Mouse (Mus musculus): ENCODE results near the gene Snrnp70. TPM values are rescaled to one million over a fixed set of nuclear protein-coding genes. Genes with fewer than 3 reads are reported as not detected.

Gene Snrnp70
- 498 and 589 TPM in 2 replicates for total RNA-seq (2017)

DNA sequence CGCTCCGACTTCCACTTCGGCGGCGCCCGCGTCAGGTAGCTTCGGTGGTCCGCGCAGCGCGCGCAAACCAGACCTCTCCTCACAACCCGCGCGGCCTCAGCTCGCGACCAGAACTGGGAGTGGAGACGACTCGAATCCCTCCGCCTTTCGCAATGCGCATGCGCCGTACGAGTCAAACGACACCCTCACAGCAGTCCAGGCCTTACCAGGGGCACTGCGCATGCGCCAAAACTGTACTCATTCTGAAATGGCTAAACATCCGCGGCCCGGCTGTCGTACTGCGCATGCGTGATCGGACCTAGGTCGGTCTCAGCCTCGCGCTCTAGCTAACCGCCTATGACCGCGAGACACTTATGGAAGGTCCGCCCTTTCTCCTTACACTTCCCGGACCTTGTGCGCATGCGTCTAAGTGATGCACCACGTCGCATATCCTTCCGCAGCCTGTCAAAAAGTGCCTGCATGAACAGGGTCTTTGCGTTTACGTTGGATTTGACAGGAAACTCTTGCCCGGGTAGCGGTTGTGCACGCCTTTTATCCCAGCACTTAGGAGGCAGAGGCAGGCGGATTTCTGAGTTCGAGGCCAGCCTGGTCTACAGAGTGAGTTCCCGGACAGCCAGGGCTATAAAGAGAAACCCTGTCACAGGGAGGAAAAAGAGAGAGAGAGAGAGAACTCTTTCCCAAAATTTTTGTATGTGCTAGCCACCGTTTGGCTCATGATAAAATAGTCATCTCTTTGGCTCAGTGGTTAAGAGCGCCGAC, at the start of gene Snrnp70:
Snrnp70 (minus strand) TSS at position 165 of the 759 bp plus-strand sequence.
- ATAC-seq (replicated peaks in 1 of 2; ENCODE audit: insufficient read depth in 1 of 2, low FRiP score in 2 of 2, low TSS enrichment in 1 of 2, low read depth in 1 of 2, poor library complexity in 2 of 2, severe bottlenecking in 2 of 2) = peak; percentile 98 to 99

DNA sequence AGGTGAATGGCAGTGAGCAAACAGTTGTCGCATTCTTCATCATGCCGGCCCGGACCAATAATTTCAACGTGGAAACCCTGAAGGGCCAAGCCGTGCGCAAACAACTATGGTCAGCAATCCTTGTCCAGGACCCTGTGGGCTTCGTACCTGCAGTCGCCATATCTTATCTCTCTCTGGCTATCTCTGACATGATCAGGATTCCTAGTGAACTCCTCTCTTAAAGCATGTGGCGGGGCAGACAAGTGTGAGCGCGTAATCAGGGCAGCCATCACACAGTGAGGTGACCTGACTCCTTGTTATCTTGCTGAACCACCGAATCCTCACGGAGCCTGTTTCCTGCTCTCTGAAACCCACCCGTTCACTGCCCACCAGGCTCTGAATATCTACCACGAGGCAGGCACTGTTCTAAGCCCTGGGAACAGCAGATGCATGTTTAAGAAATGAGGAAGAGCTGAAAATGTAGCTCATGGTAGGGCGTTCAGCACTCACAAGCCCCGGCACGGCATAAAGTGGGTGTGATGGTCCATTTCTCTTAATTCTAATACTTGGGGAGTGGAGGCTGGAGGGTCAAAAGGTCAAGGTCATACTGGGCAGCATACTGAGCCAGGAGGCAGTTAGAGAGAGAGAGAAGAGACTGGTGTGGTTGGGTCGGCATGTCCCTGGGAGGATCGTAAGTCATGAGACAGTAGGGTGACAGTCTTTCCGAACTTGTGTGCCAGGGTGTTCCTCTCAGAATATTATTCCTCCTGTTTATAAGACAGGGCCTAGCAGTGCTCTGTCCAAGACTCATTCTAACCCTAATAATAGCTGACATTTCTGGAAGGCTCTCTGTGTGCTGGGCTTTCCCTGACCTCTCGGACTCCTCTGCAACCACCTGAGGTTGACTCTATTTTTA, 48.2 kb upstream of the Snrnp70 start:
- ATAC-seq (replicated peaks in 1 of 2; ENCODE audit: insufficient read depth in 1 of 2, low FRiP score in 2 of 2, low TSS enrichment in 1 of 2, low read depth in 1 of 2, poor library complexity in 2 of 2, severe bottlenecking in 2 of 2) = no peak

DNA sequence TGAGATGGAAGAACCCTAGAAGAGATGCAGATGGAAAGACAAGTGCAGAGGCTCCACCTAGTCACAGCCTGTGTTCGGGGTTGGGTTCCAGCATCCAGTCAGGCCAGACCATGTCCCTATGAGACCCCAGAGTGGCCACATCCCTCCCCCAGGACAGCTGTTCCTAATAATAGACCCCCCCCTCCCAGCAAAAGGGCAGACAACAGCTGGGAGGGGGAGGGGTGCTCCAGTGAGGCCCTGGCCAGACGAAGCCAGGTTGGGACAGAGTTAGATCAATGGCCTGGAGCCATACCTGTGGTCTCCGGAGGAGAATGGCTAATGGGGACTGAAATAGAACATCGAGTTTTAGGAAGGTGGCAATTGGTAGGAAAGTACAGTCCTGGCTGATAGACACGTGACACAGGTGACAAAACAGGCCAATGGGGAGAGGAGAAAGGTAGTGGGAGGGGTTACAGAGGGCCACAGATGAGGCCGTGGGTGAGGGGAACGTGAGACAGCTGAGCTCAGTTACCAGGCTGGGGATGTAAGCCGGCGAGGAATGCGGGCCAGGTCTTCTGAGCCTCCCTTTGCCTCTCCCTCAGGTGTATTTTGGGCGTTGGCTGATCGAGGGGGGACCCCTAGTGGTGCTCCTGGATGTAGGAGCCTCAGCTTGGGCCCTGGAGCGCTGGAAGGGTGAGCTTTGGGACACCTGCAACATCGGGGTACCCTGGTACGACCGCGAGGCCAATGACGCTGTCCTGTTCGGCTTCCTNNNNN, 42.2 kb upstream of the Snrnp70 start, which contains the start of gene Ruvbl2:
Ruvbl2 (minus strand) TSS at position 576 of the 756 bp plus-strand sequence.
- ATAC-seq (replicated peaks in 1 of 2; ENCODE audit: insufficient read depth in 1 of 2, low FRiP score in 2 of 2, low TSS enrichment in 1 of 2, low read depth in 1 of 2, poor library complexity in 2 of 2, severe bottlenecking in 2 of 2) = no peak

DNA sequence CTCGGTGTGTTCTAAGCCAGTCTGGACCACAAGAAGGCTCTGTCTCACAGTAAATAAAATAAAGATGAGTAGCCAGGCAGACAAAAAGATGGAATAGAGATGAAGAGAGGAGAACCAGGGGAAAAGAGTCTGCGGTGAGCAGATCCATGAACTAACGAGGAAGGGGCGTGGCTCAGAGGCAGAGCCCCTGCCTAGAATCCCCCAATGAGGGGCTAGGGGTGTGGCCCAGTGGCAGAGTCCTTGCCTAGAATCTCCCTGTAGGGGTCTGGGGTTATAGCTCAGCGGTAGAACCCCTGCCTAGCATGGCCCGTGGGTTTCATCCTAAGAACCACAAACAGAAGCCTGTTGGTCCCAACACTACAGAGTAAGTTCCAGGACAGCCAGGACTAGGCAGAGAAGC, 41.5 kb upstream of the Snrnp70 start:
- ATAC-seq (replicated peaks in 1 of 2; ENCODE audit: insufficient read depth in 1 of 2, low FRiP score in 2 of 2, low TSS enrichment in 1 of 2, low read depth in 1 of 2, poor library complexity in 2 of 2, severe bottlenecking in 2 of 2) = no peak

DNA sequence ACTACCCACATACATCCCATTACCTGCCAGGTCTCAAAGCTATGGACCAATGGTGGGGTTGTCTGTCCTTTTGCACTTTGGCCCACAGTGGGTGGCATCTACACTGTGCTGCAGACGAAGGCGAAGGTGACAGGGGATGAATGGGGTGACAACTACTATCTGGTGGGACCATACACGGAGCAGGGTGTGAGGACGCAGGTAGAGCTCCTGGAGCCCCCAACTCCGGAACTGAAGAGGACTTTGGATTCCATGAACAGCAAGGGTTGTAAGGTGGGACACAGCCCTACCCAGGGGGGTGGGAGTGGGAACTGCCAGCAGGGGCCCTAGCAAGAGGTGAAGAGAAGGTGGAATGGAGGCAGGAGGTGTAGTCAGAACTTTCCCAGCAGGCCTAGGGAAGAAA, 40.9 kb upstream of the Snrnp70 start:
- no peak for ATAC-seq (replicated peaks in 1 of 2; ENCODE audit: insufficient read depth in 1 of 2, low FRiP score in 2 of 2, low TSS enrichment in 1 of 2, low read depth in 1 of 2, poor library complexity in 2 of 2, severe bottlenecking in 2 of 2)

DNA sequence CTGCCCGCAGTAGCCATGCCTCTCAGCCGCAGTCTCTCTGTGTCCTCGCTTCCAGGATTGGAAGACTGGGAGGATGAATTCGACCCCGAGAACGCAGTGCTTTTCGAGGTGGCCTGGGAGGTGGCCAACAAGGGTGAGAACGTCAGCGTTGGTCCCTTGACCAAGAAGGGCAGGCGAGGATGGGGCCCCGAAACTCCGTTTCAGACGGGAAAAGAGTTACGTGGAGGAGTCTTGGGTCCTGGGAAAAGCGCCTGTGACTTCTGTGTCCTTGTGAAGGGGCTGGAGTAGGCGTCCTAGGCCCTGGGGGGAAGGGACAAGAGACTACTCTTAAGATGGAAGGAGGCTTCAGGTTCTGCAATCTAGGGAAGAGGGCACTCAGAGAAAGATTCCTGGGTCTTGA, 39.5 kb upstream of the Snrnp70 start:
- ATAC-seq (replicated peaks in 1 of 2; ENCODE audit: insufficient read depth in 1 of 2, low FRiP score in 2 of 2, low TSS enrichment in 1 of 2, low read depth in 1 of 2, poor library complexity in 2 of 2, severe bottlenecking in 2 of 2) = no peak

DNA sequence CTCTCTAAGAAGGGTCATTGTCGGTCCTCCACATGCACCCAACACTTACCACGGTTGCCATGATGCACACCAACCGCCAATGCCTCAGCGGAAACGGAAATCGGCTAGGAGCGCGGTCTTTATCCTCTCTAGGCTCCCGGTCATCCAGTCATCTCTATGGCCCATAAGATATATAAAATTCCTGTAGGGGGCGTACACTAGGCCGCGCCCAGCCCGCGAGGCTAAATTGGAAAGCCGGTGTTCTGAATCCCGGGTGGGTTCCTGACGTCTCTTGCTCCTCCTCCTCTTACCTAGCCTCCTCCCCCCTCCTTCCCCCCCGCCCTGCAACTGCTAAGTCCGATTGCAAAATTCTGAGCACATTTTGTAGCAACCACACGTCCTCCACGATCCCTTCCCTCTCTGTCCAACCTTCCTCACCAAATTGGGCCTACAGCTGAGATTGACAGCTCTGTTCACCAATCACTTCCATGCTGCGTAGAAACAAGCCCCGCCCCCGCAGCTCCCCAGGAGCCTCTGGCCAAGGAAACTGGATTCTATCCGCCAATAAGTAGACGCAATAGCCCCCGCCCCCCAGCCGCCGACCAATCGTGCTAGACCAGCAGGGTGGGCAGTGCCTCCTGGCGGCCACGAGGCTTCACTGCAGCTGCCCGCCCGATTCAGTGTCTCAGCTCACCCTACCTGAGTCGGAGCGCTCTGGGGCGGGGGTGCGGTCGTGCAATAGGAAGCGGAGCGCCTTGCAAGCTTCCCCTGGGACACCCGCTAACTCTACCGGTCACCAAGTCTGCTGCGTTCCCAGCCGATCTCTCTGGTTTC, 38.9 kb upstream of the Snrnp70 start, which contains the start of gene Gys1:
Gys1 (plus strand) TSS at position 642 of the 813 bp plus-strand sequence.
- peak; percentile 92 for ATAC-seq (replicated peaks in 1 of 2; ENCODE audit: insufficient read depth in 1 of 2, low FRiP score in 2 of 2, low TSS enrichment in 1 of 2, low read depth in 1 of 2, poor library complexity in 2 of 2, severe bottlenecking in 2 of 2)

DNA sequence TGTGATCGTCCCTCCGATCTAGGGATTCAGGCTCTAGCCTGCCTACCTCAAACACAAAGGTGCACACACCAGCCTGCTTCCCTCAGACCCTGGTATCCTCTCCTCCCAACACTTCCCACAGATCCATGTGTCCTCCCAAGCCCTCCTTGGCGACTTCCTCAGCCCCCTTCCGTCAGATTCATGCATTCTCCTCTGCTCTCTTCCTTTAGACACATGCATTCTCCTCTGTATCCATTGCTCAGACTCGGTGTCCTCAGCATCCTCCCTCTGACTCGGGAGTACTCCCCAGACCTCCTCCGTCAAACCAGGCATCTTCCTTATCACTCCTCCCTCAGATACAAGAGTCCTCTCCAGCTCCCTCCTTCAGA, 38.3 kb upstream of the Snrnp70 start:
- ATAC-seq (replicated peaks in 1 of 2; ENCODE audit: insufficient read depth in 1 of 2, low FRiP score in 2 of 2, low TSS enrichment in 1 of 2, low read depth in 1 of 2, poor library complexity in 2 of 2, severe bottlenecking in 2 of 2) = no peak

DNA sequence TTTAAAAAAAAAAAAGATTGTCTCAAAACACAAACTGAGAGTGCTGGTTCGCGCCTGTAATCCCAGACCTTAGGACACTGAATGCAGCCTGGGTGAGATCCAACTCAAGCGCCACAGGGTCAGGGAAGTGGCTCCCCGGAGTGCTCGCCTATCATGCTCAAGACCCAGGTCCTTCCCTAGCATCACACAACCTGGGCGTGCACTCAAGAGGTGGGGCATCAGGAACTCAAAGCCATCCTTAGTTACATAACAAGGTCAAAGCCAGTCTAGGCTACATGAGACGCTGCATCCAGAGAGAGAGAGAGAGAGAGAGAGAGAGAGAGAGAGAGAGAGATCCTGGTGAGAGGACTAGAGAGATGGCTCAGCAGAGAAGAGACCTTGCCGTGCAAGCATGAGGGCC, 31.0 kb upstream of the Snrnp70 start:
- ATAC-seq (replicated peaks in 1 of 2; ENCODE audit: insufficient read depth in 1 of 2, low FRiP score in 2 of 2, low TSS enrichment in 1 of 2, low read depth in 1 of 2, poor library complexity in 2 of 2, severe bottlenecking in 2 of 2) = no peak

DNA sequence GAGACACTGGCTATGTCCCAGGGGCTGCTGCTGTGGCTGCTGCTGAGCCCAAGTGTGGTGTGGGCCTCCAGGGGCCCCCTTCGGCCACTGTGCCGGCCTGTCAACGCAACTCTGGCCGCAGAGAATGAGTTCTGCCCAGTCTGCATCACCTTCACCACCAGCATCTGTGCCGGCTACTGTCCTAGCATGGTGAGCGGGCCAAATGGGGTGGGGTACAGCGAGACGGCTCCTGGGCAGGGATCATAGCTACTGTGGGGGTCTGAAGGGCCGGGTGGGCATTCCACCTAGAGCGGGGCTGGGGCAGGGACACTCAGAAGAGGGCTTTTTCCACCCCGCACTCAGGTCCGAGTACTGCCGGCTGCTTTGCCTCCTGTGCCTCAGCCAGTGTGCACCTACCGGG, 25.7 kb upstream of the Snrnp70 start:
- ATAC-seq (replicated peaks in 1 of 2; ENCODE audit: insufficient read depth in 1 of 2, low FRiP score in 2 of 2, low TSS enrichment in 1 of 2, low read depth in 1 of 2, poor library complexity in 2 of 2, severe bottlenecking in 2 of 2) = no peak

DNA sequence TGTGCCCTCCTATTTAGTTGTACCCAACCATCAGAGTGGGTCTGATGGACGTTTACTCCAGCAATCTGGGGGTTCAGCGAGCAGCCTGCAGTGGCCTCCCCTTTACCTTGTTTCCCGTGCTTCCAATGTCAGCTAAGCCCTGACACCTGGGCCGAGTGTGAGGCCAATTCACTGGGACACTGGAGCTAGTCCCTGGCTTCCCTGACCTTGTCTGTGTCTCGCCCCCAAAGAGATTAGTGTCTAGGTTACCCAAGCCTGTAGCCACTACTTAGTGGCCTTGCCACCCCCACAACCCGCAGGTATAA, 25.0 kb upstream of the Snrnp70 start, which contains the start of gene Lhb:
Lhb (plus strand) TSS at position 206 of the 305 bp plus-strand sequence.
- ATAC-seq (replicated peaks in 1 of 2; ENCODE audit: insufficient read depth in 1 of 2, low FRiP score in 2 of 2, low TSS enrichment in 1 of 2, low read depth in 1 of 2, poor library complexity in 2 of 2, severe bottlenecking in 2 of 2) = no peak

DNA sequence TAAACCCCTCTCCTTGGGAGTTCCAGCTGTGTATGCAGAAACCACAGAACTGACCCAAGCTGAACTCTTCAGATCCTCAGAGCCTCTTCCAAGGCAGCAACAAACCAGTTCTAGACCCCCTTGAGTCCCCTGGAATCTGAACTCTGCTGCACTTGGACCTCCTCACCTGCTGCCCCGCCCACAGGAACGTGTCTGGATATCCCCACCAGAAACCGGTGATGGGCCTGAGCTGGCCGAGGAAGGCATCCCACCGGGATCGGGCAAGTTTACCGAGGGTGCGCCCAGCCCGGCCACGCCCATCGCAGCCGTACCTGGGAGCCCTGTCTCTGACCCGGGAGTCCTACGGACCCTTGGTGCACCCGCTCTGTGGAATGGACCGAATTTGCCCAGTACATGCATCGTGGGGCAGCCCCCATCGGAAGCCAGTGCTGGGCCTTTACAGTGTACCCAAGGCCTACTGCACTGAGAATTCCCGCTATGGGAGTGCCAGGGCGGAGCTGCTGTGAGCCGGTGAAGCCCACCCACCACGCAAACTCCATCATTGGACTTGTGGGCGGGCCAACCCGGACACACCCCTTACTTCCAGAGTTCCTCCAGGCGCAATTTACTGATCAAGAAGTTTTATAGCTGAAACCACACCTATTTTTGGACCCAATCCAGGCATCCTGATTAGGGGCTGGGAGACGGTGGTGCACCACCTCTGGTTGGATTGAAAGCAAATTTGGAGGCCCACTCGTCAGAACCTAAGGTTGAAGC, 24.5 kb upstream of the Snrnp70 start:
- no peak for ATAC-seq (replicated peaks in 1 of 2; ENCODE audit: insufficient read depth in 1 of 2, low FRiP score in 2 of 2, low TSS enrichment in 1 of 2, low read depth in 1 of 2, poor library complexity in 2 of 2, severe bottlenecking in 2 of 2)

DNA sequence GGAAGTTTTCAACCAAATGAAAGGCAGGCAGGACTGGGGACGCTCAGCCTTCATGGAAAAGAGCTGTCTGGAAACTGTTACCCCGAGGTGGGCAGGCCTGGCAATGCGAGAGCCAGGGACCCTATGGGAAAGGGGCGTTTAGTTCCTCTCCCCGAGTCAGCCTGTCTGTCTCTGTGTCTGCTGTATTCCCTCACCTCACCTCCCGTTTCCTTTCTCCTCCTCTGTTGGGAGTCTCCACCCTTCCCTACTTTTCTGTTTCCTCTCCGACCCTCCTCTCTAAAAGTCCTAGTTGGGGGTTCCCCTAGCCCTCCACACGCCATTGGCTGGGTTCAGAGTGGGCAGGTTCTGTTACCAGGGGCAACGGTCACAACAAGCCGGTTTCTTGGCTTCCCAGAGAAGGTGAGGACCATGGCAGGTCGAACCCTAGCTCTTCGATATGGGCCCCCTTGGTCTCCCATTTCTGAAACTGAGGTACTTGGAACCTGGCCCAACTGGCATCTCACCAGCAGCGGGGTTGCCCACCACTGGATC, 22.5 kb upstream of the Snrnp70 start:
- ATAC-seq (replicated peaks in 1 of 2; ENCODE audit: insufficient read depth in 1 of 2, low FRiP score in 2 of 2, low TSS enrichment in 1 of 2, low read depth in 1 of 2, poor library complexity in 2 of 2, severe bottlenecking in 2 of 2) = 0 out of 4 replicates have a peak, but pooled peaks of 1 of the 2 experiments have one; percentile 19

DNA sequence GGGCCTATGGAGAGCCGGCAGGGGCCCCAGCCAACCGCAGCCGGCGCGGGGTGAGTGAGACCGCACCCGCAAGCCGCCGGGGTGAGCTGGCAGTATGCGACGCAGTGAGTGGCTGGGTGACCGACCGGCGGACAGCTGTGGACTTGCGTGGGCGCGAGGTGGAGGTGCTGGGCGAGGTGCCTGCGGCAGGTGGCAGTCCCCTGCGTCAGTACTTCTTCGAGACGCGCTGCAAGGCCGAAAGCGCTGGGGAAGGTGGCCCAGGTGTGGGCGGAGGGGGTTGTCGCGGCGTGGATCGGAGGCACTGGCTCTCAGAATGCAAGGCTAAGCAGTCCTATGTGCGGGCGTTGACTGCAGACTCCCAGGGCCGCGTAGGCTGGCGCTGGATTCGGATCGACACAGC, 20.1 kb upstream of the Snrnp70 start:
- peak; percentile 30 to 41; a peak in 1 of 4 replicates for ATAC-seq (replicated peaks in 1 of 2; ENCODE audit: insufficient read depth in 1 of 2, low FRiP score in 2 of 2, low TSS enrichment in 1 of 2, low read depth in 1 of 2, poor library complexity in 2 of 2, severe bottlenecking in 2 of 2)

DNA sequence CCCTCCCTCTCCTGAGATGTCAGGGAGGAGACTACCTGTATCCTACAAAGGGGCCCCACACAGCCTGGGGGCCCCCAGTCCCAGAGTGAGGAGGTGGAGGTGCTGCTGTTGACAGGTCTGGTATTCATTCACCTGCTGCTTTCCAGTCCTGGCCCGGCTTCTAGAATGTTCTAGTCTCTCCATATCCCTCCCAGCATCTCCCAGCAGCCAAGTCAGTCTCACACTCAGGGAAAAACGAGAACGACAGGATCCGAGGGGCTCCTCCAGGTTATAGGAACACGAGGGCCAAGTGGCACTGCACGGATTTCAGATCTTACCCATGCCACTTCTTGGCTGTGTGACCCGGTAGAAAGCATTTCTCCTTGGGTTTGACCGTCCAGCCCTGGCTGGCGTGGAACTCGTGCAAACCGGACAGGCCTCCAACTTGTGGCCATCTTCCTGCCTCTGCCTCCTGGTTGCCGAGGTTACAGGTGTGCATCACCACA, 19.2 kb upstream of the Snrnp70 start:
- ATAC-seq (replicated peaks in 1 of 2; ENCODE audit: insufficient read depth in 1 of 2, low FRiP score in 2 of 2, low TSS enrichment in 1 of 2, low read depth in 1 of 2, poor library complexity in 2 of 2, severe bottlenecking in 2 of 2) = no peak
